Mouse (Mus musculus) gastrocnemius, postnatal 36 days (tissue): ENCODE measurements around the gene Gm42715. TPM values are rescaled to one million over a fixed set of nuclear protein-coding genes. Genes with fewer than 3 reads are reported as not detected.
A peak's percentile ranks its signal among the peaks of the same experiment; 100 is the strongest.

Experiments used
- DNase-seq, 2 experiments: peaks; one replicate each; pipeline ENCODE4 v3.0.0; 2022
- intact Hi-C: fragments of 180-260 bp; cut with DNase I; formaldehyde crosslinking; loops from one replicate; pipeline ENCODE4 v1.15.1; 2025
- total RNA-seq, 2 experiments: library from RNA; stranded (reverse); gene quantifications; 2 replicates each; pipeline ENCODE4 v1.2.3; 2021

Gm42715 gene
- total RNA-seq, 2 experiments from 2014 or later, result 4.2 to 5.4 TPM

DNA sequence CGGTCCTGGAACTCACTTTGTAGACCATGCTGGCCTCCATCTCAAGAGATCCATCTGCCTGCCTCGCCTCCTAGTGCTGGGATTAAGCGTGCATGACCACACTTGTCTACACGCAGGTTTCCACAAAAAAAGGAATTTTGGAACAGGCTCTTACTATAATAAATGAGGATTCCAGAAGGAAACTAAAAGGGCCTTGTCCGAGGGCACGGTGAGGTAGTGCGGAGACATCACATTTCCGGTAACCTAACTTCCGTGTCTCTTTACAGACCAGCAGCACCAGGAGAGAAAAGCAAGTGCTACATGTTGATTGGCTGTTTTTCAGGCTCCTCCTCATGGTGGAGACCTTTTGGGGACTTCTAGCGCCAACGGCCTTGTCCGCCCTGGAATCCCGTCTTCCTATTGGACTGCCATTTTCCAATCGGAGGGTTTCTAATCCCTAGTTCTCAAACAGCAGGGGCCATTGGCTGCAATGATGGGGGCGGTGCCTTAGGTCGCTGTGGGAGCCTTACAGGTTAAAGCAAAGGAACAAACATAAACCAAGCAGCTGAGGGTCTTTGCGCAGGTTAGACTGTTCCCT lies 53.6 kb downstream of the Gm42715 start, which contains the start of gene Phkg2:
Gene Phkg2, plus strand, starts transcription at position 446 of the 577 bp plus-strand sequence.
- peak; percentile 79 to 88 for DNase-seq
- intact Hi-C loops, result loop anchor here (2.0 kb wide), 1 partner anchor 60 kb away; no protein-coding TSS in a partner anchor

DNA sequence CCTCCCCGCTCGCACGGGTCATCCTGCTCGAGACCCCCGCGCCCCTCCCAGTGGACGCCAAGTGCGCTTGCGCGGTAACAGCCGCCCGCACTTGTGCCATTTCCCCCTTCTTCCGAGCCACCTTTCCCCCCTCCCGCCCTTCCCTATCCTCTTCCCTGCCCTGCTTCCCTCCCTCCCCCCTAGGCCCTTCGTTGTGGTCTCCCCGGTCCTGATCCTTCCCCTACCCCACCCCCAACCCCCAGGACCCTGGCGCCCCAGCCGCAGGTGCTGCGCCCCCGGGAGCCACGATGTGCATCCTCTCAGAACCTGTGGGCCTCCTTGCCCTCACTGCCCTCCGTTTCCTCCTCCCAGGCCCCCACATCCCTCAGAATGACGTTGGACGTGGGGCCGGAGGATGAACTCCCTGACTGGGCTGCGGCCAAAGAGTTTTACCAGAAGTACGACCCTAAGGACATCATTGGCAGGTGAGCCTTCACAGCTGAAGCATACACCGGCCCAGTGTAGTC lies 54.2 kb downstream of the Gm42715 start:
- no peak for DNase-seq
- intact Hi-C loops, result loop anchor here (2.0 kb wide), 1 partner anchor 61 kb away; no protein-coding TSS in a partner anchor

DNA sequence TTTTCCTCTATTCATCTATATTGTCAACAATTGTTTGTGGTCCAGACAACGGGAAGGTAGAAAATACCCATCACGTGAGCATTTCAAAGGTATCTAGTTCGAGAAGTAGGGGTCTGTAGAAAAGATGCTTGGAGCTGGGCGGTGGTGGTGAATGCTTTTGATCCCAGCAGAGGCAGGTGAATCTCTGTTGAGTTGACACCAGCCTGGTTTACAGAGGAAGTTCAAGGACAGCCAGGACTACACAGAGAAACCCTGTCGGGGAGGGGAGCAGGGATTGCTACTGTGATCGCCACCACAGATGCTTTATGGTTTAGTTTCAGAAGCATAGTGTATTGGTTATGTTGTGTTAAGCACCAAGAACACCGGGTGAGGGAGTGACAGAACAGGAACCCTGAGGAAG lies 54.7 kb downstream of the Gm42715 start:
- no peak for DNase-seq
- intact Hi-C loops, result no loop called here

DNA sequence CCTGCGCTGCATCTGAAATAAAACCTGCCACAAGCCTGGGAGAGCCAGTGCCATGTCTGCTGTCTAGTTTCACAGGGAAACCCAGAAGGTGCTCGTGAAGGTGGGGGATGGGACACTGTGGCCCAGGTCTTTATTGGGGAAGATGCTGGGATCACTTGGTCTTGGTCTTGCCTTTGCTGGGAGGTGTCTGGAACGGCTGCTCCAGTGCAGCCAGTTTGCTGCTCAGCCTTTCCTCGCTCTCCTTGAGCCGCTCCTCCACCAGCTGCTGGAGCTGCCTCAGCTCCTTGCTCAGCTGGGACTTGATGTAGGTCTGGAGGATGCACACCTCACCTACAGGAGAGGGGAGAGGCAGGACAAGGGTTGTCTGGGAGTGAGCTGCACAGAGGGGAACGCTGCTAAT lies 63.9 kb downstream of the Gm42715 start:
- no peak for DNase-seq
- intact Hi-C loops, result no loop called here

DNA sequence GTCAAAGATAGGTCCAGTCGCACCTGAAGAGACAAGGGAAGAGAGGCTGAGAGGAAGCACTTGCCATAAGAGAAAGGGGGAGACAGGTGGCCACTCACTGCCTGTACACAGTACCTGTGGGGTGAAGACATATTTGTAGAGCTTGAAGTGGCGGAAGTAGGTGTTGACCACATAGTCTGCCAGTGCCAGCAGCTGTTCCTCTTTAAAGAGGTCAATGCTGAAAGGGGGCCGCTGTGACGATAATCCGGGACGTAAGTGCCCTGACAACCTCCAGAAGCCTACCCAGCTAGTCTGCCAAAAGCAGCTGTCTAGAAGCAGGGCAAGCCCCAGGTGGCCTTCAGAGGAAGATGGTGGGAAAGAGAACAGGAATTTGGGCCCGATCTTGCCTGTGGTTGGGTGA lies 65.6 kb downstream of the Gm42715 start:
- intact Hi-C loops, result loop anchor here (5.0 kb wide), 1 partner anchor 68 kb away; the partner anchor contains the start of gene Gm42715
- no peak for DNase-seq

- no peak for DNase-seq
- intact Hi-C loops, result loop anchor here (5.0 kb wide), 1 partner anchor 69 kb away; the partner anchor contains the start of gene Gm42715
Observed at GRCm38 (mm10) chr7:127586149-127586548, 66.8 kb downstream of the Gm42715 start.

DNA sequence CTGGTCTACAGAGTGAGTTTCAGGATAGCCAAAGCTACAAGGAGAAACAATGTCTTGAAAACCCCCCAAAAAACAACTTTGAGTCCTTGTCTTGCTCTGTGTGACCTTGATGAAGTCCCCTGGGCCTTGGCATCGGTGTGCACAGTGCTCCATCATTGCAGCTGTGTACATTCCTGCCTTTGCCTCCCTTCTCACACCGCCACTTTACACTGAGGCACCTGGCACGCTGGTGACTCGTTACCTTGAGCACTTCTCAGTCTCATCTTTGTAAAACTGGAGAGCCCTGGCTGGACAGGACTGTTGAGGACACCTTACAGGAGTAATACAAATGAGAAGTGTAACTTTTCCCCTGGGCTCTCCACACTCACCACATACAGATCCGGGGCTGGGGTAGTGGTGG lies 67.8 kb downstream of the Gm42715 start:
- intact Hi-C loops, result loop anchor here (5.0 kb wide), 1 partner anchor 70 kb away; the partner anchor contains the start of gene Gm42715
- no peak for DNase-seq

DNA sequence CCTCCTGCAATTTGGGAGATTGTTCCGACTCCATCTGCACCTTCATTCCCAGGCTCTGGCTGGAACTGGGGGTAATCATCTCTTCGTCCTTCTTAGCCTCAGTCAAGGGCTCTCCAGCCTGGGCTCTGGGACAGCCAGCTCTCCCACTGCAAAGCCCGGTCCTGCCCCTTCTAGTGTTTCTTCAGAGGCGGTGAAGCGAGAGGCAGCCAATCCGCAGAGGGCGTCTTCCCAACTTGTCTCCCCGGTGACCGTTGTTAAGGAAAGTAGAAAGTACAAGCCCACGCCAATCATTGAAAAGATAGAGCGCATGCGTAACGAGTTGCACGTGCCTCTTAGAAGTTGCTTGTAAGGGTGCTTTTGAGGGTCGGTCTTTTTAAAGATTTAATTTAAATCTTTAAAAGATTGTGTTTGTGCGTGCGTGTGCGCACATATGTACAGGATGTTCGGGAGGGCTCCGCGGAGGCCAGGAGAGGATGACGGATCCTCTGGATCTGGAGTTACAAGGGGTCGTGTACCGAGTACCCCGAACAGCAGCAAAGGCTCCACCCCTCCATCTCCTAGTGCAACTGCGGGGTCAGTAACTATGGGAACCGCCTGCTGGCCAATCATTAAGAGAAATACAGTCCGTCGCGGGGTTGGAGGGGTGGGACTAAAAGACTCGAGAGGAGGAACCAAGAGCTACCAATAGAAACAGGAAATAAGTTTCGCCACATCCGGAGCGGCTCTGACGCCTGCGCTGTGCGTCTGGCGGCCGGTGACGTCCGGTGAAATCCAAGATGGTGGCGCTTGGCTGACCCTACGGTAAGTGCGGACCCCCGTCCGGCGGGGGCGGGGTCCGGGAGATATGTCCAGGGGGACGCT lies 68.9 kb downstream of the Gm42715 start, which contains the start of the genes Ccdc189 and Rnf40:
Gene Ccdc189, minus strand, starts transcription at position 585 of the 861 bp plus-strand sequence.
Gene Rnf40, plus strand, starts transcription at position 757 of the 861 bp plus-strand sequence.
- intact Hi-C loops, result loop anchor here (5.0 kb wide), 1 partner anchor 71 kb away; the partner anchor contains the start of gene Gm42715
- DNase-seq, result peak; percentile 88 to 91

DNA sequence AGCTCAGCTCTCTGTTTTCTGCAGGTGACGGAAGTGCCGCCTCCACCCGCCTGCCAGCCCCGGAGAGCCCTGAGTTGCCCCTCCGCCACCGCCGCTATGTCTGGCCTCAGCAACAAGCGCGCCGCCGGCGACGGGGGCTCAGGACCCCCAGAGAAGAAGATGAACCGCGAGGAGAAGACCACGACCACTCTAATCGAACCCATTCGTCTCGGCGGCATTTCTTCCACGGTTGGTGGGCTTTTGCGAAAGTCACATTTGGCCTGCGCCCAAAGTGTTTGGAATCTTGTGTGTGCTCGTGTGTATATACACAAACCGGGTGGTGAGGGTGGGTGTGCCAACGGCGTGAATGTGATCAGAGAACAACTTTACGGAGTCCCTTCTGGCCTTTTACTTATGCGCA lies 69.5 kb downstream of the Gm42715 start:
- DNase-seq, result no peak
- intact Hi-C loops, result loop anchor here (5.0 kb wide), 1 partner anchor 72 kb away; the partner anchor contains the start of gene Gm42715

DNA sequence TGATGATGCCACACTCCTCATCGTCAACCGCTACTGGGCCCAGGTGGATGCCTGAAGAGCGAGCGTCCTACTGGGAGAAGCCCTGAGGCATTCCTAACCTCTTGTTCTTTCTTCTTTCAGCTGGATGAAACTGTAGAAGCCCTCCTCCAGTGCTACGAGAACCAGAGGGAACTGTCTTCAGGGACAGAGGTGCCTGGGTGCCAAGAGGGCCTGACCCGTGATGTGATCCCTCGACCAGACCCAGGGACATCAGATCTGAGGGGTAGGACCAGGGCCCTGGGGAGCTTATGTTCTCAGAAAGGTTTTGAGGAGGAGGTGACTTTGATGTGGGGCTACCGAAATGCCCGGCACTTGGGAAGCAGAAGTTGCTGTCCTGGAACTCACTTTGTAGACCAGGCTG lies 70.3 kb downstream of the Gm42715 start:
- intact Hi-C loops, result loop anchor here (5.0 kb wide), 1 partner anchor 72 kb away; the partner anchor contains the start of gene Gm42715
- peak in 1 of 2 experiments; percentile 11 for DNase-seq

DNA sequence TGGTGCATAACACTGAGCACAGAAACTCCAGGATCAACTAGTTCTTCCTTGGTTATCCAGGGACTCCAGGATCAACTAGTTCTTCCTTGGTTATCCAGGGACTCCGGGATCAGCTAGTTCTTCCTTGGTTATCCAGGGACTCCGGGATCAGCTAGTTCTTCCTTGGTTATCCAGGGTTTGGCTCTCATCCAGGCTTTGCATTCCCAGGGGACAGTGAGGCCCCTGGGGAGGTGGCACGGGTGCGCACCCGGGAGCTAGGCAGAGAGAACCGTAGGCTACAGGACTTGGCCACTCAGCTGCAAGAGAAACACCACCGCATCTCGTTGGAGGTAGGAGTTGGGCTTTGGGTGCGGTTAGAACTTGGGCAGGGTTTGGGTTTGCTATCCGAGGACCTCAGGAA lies 71.7 kb downstream of the Gm42715 start:
- intact Hi-C loops, result no loop called here
- DNase-seq, result no peak

DNA sequence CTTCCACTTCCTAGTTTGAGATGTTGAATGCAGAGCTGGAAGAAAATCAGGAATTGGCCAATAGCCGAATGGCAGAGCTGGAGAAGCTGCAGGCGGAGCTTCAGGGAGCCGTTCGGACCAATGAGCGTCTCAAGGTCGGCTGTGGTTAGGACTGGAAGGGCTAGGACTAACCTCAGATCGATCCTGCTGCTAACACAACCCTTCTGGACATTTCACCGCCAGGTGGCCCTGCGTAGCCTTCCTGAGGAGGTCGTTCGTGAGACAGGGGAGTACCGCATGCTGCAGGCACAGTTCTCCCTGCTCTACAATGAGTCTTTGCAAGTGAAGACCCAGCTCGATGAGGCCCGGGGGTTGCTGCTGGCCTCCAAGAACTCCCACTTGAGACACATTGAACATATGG lies 73.2 kb downstream of the Gm42715 start:
- DNase-seq, result no peak
- intact Hi-C loops, result no loop called here

DNA sequence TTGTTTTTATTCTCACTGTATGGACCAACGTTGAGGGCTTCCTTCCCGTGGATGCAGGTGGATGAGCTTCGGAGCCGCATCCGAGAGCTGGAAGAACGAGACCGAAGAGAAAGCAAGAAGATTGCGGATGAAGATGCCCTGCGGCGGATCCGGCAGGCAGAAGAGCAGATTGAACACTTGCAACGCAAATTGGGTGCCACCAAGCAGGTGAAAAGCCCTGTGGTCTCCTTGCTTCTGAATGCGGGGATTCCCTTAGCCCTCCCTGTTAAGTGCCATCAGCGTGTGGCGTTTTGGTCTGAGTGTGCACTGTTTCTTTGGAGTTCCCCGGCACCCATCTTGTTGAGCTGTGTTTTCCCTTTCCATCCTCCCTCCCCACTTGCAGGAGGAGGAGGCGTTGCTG lies 77.4 kb downstream of the Gm42715 start:
- DNase-seq, result no peak
- intact Hi-C loops, result no loop called here

GRCm38 (mm10) chr7:127600612-127601011 lies 81.2 kb downstream of the Gm42715 start:
- intact Hi-C loops, result no loop called here
- DNase-seq, result no peak

DNA sequence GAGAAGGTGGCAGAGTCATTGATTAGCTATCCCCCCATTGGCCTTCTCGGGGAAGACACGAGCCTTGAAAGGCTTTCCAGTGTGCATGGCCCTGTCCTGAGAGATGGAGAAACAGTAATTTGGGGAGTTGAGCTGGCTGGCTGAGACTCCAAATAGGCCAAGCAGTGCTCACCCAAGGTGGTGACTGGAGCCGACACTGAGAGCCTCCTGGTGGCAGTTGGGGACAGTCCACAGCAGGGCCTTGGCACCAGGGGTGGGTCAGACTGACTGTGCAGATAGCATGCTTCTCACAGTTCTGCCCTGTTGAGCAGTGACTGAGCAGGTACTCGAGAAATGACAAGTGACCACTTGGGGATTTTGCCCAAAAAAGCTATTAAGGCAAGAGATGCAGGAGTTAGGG lies 82.4 kb downstream of the Gm42715 start:
- intact Hi-C loops, result no loop called here
- no peak for DNase-seq

DNA sequence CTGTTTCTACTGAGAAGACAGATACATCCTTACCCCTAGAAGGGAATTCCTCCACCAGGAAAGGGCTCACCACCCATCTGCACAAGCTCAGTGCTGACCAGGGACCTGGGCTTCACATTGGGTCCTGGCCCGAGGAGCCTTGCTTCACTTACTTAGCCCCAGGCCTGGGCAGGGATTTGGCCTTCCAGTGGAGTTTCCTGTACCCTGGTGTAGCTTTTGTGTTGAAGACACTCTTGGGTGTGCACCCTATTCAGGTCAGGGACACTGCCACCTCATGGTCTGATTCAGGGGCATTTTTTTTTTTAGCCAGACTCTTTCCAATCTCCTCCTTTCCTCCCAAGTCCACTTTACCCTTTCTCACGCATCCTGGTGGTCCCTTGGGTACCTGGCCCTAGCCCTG lies 83.5 kb downstream of the Gm42715 start:
- intact Hi-C loops, result no loop called here
- no peak for DNase-seq

DNA sequence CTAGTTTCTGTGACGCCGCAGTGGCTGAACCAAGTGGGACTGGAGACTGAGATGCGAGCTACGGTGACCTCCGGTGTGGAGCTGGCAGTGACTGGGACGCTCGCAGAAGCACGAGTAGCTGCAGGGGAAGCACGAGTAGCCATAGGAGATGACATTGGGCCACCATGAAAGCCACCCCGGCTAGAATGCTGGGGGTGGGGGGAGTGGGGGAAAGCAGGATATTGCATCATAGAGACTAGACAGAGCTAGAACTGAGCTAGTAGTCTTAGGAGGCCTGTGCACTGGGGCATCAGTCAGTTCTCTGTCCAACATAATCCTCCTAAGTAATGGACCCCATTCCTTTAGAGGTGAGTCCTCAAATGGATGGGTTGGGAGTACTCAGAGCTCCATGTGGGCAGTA lies 84.9 kb downstream of the Gm42715 start:
- intact Hi-C loops, result no loop called here
- no peak for DNase-seq

- DNase-seq, result no peak
- intact Hi-C loops, result no loop called here
Observed at GRCm38 (mm10) chr7:127607150-127607549, 87.8 kb downstream of the Gm42715 start.

- DNase-seq, result no peak
- intact Hi-C loops, result no loop called here
Observed at GRCm38 (mm10) chr7:127611011-127611410, 91.6 kb downstream of the Gm42715 start.

GRCm38 (mm10) chr7:127611561-127611960 lies 92.2 kb downstream of the Gm42715 start:
- DNase-seq, result no peak
- intact Hi-C loops, result no loop called here

GRCm38 (mm10) chr7:127613501-127613900 lies 94.1 kb downstream of the Gm42715 start:
- intact Hi-C loops, result no loop called here
- DNase-seq, result no peak
